Mouse (Mus musculus) ES-Bruce4 (cell line): Measurements from ENCODE around the gene Pex14. TPM values are rescaled to one million over a fixed set of nuclear protein-coding genes. Genes with fewer than 3 reads are reported as not detected.

Experiments
- H3K27ac ChIP-seq: 2 replicates; pipeline ENCODE4 v1.5.1; 2012; ENCODE audit warnings: low read length, inconsistent platforms; ENCODE audit not compliant: insufficient read depth
- H3K27me3 ChIP-seq: 2 replicates; pipeline ENCODE4 v1.6.1; 2012; ENCODE audit warnings: mild to moderate bottlenecking, low read length, inconsistent platforms; ENCODE audit not compliant: control insufficient read depth, poor library complexity, insufficient read depth, severe bottlenecking
- H3K36me3 ChIP-seq: 2 replicates; pipeline ENCODE4 v1.6.1; 2012; ENCODE audit warnings: inconsistent platforms, mild to moderate bottlenecking, low read length, moderate library complexity; ENCODE audit not compliant: control insufficient read depth, poor library complexity, insufficient read depth, severe bottlenecking
- H3K4me1 ChIP-seq: one replicate; pipeline ENCODE4 v1.8.1; 2011; ENCODE audit warnings: low read length; ENCODE audit not compliant: control insufficient read depth, insufficient read depth
- H3K4me3 ChIP-seq: 2 replicates; pipeline ENCODE4 v1.5.1; 2011; ENCODE audit warnings: low read depth, mild to moderate bottlenecking, low read length
- H3K9ac ChIP-seq: 2 replicates; pipeline ENCODE4 v1.6.1; 2012; ENCODE audit warnings: low read depth, mild to moderate bottlenecking, inconsistent platforms; ENCODE audit not compliant: poor library complexity, severe bottlenecking
- H3K9me3 ChIP-seq: replicated peaks from 2 replicates; pipeline ENCODE4 v1.6.1; 2012; ENCODE audit warnings: mild to moderate bottlenecking, low read length, inconsistent platforms; ENCODE audit not compliant: control insufficient read depth, poor library complexity, insufficient read depth, severe bottlenecking
- CTCF ChIP-seq: IDR thresholded peaks from one replicate; pipeline ENCODE4 v1.8.1; 2011; ENCODE audit warnings: low read depth, low read length
- EP300 ChIP-seq: IDR thresholded peaks from 2 replicates; pipeline ENCODE4 v1.6.1; 2011; ENCODE audit warnings: low read depth, low read length; ENCODE audit not compliant: insufficient read depth
- POLR2A ChIP-seq: IDR thresholded peaks from one replicate; pipeline ENCODE4 v1.8.1; 2011; ENCODE audit warnings: low read length; ENCODE audit not compliant: insufficient read depth
- polyA plus RNA-seq: library from polyadenylated mRNA; stranded (reverse); fragments of >200 nt; gene quantifications from 2 replicates; pipeline ENCODE4 v1.2.4, GENCODE M21; 2011; ENCODE audit warnings: low read depth; ENCODE audit not compliant: missing spikeins, insufficient read depth, insufficient read length

Pex14 gene
- polyA plus RNA-seq, 1 experiment, result 31.2 TPM

GRCm38 (mm10) chr4:149027571-149027970 lies 72.1 kb downstream of the Pex14 start:
- H3K4me1 ChIP-seq, result no peaks in the 10 kb centered on the region
- H3K9me3 ChIP-seq, result no peaks in the 10 kb centered on the region

DNA sequence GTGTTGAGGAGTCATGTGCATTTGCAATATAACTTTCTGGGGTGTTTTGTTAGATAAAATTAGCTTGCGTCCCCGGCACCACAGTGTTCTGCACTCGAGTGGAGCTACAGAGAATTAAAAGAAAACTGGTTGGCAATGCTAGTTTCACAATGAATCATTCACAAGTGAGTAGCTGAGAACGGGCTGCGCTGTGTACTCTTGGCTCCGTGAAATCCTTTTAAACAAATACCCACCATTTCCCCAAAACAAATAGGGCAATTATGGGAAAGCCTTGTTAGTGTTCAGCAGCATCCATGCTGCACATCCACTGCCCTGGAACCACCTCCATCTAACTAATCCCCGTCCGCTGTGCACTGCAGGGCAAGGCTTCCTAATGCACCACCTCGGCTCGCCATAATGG lies 74.4 kb downstream of the Pex14 start:
- no peaks in the 10 kb centered on the region for H3K36me3 ChIP-seq
- H3K27me3 ChIP-seq, result no peaks in the 10 kb centered on the region
- TF ChIP-seq EP300, result no peak
- TF ChIP-seq POLR2A, result no peak
- no peak for TF ChIP-seq CTCF
- no peak overlapping the region for H3K9ac ChIP-seq
- H3K27ac ChIP-seq, result no peak overlapping the region
- no peak overlapping the region for H3K4me3 ChIP-seq
- no peaks in the 10 kb centered on the region for H3K9me3 ChIP-seq
- H3K4me1 ChIP-seq, result peaks cover 3% of the 10 kb centered on the region

More at GRCm38 (mm10) chr4:149027571-149027970, 72.1 kb downstream of the Pex14 start:
- TF ChIP-seq CTCF, result no peak
- TF ChIP-seq EP300, result no peak
- no peak for TF ChIP-seq POLR2A
- Histone ChIP-seq H3K36me3 (no peaks in the 10 kb centered on the region), H3K4me3 (no peak overlapping the region), H3K27me3 (no peaks in the 10 kb centered on the region), H3K27ac (no peak overlapping the region), H3K9ac (no peak overlapping the region)

- H3K4me1 ChIP-seq, result peaks cover 3% of the 10 kb centered on the region
- H3K27me3 ChIP-seq, result no peaks in the 10 kb centered on the region
- no peak overlapping the region for H3K27ac ChIP-seq
- TF ChIP-seq POLR2A (no peak), CTCF (no peak), EP300 (no peak)
- H3K36me3 ChIP-seq, result no peaks in the 10 kb centered on the region
- H3K4me3 ChIP-seq, result no peak overlapping the region
- H3K9me3 ChIP-seq, result no peaks in the 10 kb centered on the region
- no peak overlapping the region for H3K9ac ChIP-seq
Observed at GRCm38 (mm10) chr4:149021021-149021420, 78.7 kb downstream of the Pex14 start.

GRCm38 (mm10) chr4:149019456-149019855 lies 80.2 kb downstream of the Pex14 start:
- Histone ChIP-seq H3K9me3 (no peaks in the 10 kb centered on the region), H3K36me3 (no peaks in the 10 kb centered on the region), H3K27me3 (no peaks in the 10 kb centered on the region), H3K27ac (no peak overlapping the region), H3K4me1 (peaks cover 3% of the 10 kb centered on the region), H3K4me3 (no peak overlapping the region), H3K9ac (no peak overlapping the region)
- TF ChIP-seq POLR2A (no peak), EP300 (no peak), CTCF (no peak)

DNA sequence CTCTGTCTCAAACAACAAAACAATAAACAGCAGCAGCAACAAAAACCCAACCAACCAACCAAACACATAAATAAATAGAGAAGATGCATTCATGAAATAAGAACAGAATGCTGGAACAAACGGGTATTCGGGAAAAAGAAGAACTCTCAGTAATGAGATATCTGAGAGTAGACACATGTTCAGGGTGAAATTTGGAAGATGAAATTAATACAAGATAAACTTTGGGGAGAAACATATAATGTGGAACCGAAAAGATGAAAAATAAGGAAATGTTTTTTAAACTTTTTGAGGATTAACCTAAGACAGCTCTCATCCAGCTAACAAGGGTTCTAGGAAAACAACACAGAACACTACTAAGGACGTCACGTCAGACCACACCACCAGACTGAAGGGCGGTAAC lies 92.9 kb downstream of the Pex14 start:
- TF ChIP-seq CTCF (no peak), EP300 (no peak), POLR2A (no peak)
- H3K4me1 ChIP-seq, result no peaks in the 10 kb centered on the region
- H3K27me3 ChIP-seq, result no peaks in the 10 kb centered on the region
- H3K9me3 ChIP-seq, result no peaks in the 10 kb centered on the region
- no peaks in the 10 kb centered on the region for H3K36me3 ChIP-seq
- no peak overlapping the region for H3K9ac ChIP-seq
- H3K27ac ChIP-seq, result no peak overlapping the region
- H3K4me3 ChIP-seq, result no peak overlapping the region

DNA sequence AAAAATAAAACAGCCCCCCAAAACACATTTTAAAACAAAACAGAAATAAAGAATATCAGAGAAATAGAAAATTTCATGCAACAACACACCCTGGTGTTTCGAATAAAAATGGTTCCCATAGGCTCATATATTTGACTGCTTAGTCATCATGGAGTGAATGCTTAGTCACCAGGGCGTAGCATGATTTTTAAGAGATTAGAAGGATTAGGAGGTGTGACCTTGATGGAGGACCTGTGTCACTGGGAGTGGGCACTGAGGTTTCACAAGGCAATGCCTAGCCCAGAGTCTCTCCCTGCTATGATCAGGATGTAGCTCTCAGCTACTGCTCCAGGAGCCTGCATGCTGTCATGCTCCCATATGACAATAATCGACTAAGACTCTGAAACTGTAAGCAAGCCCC lies 93.6 kb downstream of the Pex14 start:
- no peak overlapping the region for H3K27ac ChIP-seq
- no peak overlapping the region for H3K9ac ChIP-seq
- H3K36me3 ChIP-seq, result no peaks in the 10 kb centered on the region
- no peaks in the 10 kb centered on the region for H3K27me3 ChIP-seq
- no peak overlapping the region for H3K4me3 ChIP-seq
- no peaks in the 10 kb centered on the region for H3K4me1 ChIP-seq
- no peaks in the 10 kb centered on the region for H3K9me3 ChIP-seq
- TF ChIP-seq CTCF, result no peak
- no peak for TF ChIP-seq EP300
- TF ChIP-seq POLR2A, result no peak
